Mouse (Mus musculus): ENCODE measurements at regions not wholly inside any gene's neighbourhood (a gene's known extent, or its start where the extent isn't known, plus 50 kb on each side); places are given as distances from the start of the nearest gene placed in this dataset.
A peak's percentile ranks its signal among the peaks of the same experiment; 100 is the strongest.

GRCm38 (mm10) chr1:154999501-155000131 is 99.8 kb downstream of the Ier5 start:
- intact Hi-C loops (cut with DNase I) = no loop called here
- DNase-seq = no peak

DNA sequence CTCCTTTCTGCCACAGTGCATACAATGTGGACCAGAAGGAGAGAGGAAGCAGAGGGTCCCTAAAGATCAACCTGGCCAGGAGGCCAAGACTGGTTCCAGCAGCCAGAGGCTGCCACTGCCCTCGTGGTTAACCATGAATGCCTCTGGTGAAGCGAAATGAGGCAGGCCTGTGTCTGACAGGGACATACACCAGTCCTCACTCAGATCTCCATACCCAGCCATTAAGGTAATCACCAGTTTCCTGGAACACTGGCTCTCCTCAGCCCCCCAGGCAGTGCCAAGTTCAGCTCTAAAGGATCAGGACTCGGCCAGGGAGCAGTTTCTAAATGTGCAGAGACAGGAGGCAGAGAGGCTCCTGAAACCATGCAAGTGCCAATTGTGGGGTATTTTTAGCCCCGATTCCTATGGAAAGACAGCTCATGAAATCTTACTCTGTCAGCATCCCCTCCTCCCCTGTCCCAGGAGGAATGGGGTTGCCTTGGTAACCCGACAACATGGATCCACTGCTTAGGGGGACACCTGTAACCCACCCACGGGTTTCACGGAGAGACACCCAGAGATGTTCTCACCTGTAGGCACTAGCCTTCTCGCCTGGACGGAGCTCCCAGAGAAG is 103.6 kb downstream of the Ier5 start:
- DNase-seq = no peak
- intact Hi-C loops (cut with DNase I) = no loop called here

DNA sequence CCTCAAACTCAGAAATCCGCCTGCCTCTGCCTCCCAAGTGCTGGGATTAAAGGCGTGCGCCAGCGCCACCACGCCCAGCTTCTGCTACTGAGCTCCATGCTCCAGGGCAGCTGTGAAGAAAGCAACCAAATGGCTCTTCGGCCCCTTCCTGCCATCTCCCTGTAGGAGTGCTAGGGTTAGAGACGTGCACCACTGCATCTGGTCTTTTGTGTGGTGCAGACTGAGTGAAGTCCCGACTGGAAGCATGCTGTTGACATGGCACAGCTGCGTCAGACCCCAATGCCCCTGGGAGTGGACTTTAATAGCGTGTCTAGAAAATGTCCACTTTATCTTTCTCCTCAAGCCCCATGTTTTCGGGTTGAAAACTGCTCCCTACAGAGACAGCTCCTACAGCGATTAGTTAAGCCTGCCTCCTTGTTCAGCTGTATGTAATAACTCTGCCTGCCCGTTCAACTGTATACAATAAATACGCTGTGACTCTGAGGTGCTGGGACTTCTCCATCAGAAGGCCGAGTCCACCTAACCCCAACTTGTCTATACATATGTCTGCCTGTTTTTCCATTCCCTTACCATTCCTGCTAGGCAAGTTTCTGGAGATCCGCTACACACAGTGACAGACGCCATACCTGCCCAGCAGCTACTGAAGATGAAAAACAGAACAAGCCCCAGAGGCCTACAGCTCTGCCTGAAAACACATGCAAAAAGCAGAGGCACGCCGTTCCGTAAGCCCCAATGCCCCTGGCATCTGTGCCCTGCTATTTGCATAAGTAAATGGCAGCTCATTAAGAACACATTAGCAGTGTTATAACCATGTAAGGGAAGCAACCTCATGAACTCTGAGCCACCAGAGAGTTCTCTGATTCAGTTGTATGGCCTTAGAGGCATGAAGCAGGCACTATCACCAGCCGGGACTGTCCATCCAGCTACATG is 105.2 kb downstream of the Ier5 start:
- no peak for DNase-seq
- intact Hi-C loops (cut with DNase I) = no loop called here

DNA sequence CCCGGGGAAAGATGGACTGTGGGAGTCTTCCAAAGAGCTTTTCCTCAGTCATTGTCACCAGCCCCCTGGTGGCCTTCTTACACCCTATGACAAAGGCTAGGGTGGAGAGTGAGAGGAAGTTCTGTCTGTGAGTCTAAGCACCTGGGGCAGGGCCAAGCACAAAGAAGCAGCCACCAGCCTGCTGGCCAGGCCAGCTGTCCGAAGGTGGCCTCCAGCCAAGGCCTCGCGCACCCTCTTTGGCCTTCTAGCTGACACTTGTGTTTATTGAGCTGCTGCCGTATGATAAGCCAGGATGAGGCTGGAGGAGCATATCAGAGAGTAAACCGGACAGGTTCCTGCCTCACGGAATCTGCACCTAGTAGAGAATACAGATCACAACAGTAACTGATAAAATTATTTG is 99.0 kb upstream of the Cacna1e start:
- peak; percentile 56 to 61 for DNase-seq
- intact Hi-C loops (cut with DNase I) = no loop called here

DNA sequence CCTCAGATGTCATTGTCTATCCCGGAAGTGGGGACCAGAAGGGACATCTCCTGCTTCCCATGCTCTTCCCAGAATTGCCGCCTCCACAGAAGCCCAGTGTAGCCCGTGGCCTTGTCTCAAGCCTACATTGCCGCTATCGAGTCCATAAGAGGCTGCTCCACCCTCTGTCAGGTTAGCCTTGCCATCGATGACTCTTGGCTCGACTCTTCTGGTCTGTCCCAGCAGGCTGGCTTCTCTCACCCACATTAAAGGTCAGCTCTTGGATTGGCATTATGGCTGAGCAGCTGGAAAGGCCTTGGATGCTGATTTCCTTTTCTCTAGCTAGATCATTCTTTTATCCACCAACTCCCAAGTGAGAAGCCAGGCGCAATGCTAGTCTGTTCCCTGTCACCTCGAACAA is 98.5 kb upstream of the Cacna1e start:
- no peak for DNase-seq
- intact Hi-C loops (cut with DNase I) = no loop called here

GRCm38 (mm10) chr1:154981687-154982086 is 97.4 kb upstream of the Cacna1e start:
- DNase-seq = no peak
- intact Hi-C loops (cut with DNase I) = no loop called here

GRCm38 (mm10) chr1:154975732-154976131 is 91.4 kb upstream of the Cacna1e start:
- intact Hi-C loops (cut with DNase I) = no loop called here
- DNase-seq = no peak

GRCm38 (mm10) chr1:154961271-154961670 is 77.0 kb upstream of the Cacna1e start:
- intact Hi-C loops (cut with DNase I) = no loop called here
- no peak for DNase-seq

DNA sequence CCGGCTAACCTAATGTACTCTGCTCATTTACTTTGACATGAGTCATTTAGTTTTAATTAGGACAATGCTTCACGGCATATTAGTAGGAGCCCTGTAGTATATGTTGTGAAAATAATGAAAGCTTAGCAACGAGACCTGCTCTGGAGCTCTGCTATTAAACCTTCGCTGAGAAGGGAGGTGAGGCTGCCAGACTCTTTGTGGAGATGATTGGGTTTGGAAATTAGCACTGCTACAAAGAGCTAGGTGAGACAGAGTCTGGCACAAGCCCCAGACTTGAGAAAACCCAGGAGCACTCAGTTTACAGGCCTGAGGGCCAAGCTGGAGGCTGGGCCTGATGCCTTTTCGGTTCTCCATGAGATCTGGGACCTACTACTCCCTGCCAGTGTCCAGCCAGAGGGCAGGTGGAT is 72.3 kb upstream of the Cacna1e start:
- intact Hi-C loops (cut with DNase I) = no loop called here
- no peak for DNase-seq

- DNase-seq = no peak
Measured at GRCm38 (mm10) chr1:154952679-154953078, 68.4 kb upstream of the Cacna1e start.

More at GRCm38 (mm10) chr1:154952679-154953078, 68.4 kb upstream of the Cacna1e start:
- intact Hi-C loops (cut with DNase I) = no loop called here

Data from heart, postnatal 36 days (tissue).